In the genomic region with DNA sequence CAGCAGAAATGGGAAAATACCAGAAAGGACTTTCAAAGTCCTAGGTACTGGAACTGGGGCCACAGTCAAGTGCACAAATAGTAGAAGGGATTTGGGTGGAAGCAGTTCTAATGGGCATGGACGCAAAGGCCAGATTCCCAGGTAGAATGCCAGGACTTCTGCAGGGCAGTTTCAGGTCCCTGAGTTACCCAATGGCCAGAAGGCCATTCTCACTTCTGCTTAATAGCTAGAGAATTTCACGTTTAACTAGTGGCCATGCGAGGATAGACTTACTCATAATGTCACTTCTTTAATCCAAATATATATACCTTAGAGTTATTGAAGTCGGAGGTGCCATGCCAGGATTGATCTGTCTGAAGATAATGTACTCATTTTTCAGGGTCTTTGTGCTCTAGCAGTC, we compare ENCODE assay signal across 14 mouse cellular contexts. TPM values are rescaled to one million over a fixed set of nuclear protein-coding genes. Genes with fewer than 3 reads are reported as not detected.
ATAC-seq lines count a peak whose summit lies in the region.
"Had no signal": no experiment of that assay in that cellular context is flagged by ENCODE, and none has a peak within 500 bp of the region (broad histone marks: within the 10 kb centered on the region; RNA-seq: fewer than 3 reads in every experiment).

No protein-coding gene starts in this region.

- peak; percentile 79 for ATAC-seq in granulocyte monocyte progenitor cell, adult 5-6 weeks (replicated peaks; ENCODE audit: poor library complexity, severe bottlenecking)
- peak; percentile 76 for ATAC-seq in megakaryocyte, adult 5-6 weeks (ENCODE audit: poor library complexity, severe bottlenecking)
- ATAC-seq in megakaryocyte progenitor cell, adult 5-6 weeks (replicated peaks; ENCODE audit: poor library complexity) = peak; percentile 58

RNA-seq across cellular contexts. Expression of a gene that starts 26.7 kb away (rescaled TPM):
- 34.7 and 46.4 TPM in 2 replicates for total RNA-seq in granulocyte monocyte progenitor cell, adult 5-6 weeks (2014; fragmentation: Nextera tagmentation)
- 11.1 and 33.7 TPM in 2 replicates for total RNA-seq in granulocyte monocyte progenitor cell, adult 5-6 weeks (2017)
- 38.1 and 42.4 TPM in 2 replicates for total RNA-seq in megakaryocyte, adult 5-6 weeks (2015)
- 19.1 and 23.7 TPM in 2 replicates for total RNA-seq in megakaryocyte, adult 5-6 weeks (2017)
- total RNA-seq in megakaryocyte progenitor cell, adult 5-6 weeks (2015) = 23.7 and 28.5 TPM in 2 replicates
- 12.5 and 13.8 TPM in 2 replicates for total RNA-seq in megakaryocyte progenitor cell, adult 5-6 weeks (2017)

RNA-seq across cellular contexts. Expression of a gene that starts 38.0 kb away (rescaled TPM):
- not detected in 2 replicates for total RNA-seq in granulocyte monocyte progenitor cell, adult 5-6 weeks (2014; fragmentation: Nextera tagmentation)
- total RNA-seq in granulocyte monocyte progenitor cell, adult 5-6 weeks (2017) = 1.1 TPM in 1 of 2 replicates, not detected in the other
- 2.2 TPM in 1 of 2 replicates, not detected in the other for total RNA-seq in megakaryocyte, adult 5-6 weeks (2015)
- 3.3 TPM in 1 of 2 replicates, not detected in the other for total RNA-seq in megakaryocyte, adult 5-6 weeks (2017)
- 1.1 TPM in 1 of 2 replicates, not detected in the other for total RNA-seq in megakaryocyte progenitor cell, adult 5-6 weeks (2015)
- not detected in 2 replicates for total RNA-seq in megakaryocyte progenitor cell, adult 5-6 weeks (2017)
- total RNA-seq: adrenal gland, adult 18-20 months; adrenal gland, adult 2 months; adrenal gland, adult 8-10 months; adrenal gland, postnatal 10 days; adrenal gland, postnatal 14 days; adrenal gland, postnatal 25 days; adrenal gland, postnatal 36 days; adrenal gland, postnatal 4 days; ES-E14; MEL had no signal

RNA-seq across cellular contexts. Expression of a gene that starts 38.1 kb away (rescaled TPM):
- total RNA-seq in granulocyte monocyte progenitor cell, adult 5-6 weeks (2014; fragmentation: Nextera tagmentation) = not detected in 2 replicates
- 3.0 TPM in 1 of 2 replicates, not detected in the other for total RNA-seq in granulocyte monocyte progenitor cell, adult 5-6 weeks (2017)
- 5.4 TPM in 2 replicates for total RNA-seq in megakaryocyte, adult 5-6 weeks (2015)
- 7.6 and 9.9 TPM in 2 replicates for total RNA-seq in megakaryocyte, adult 5-6 weeks (2017)
- total RNA-seq in megakaryocyte progenitor cell, adult 5-6 weeks (2015) = 0.90 TPM in 1 of 2 replicates, not detected in the other
- 0.83 and 1.3 TPM in 2 replicates for total RNA-seq in megakaryocyte progenitor cell, adult 5-6 weeks (2017)
- total RNA-seq: G1E, MEL had no signal
